Mouse (Mus musculus) adrenal gland, adult (tissue): ENCODE measurements around the gene Atp6v0a4.
A peak's percentile ranks its signal among the peaks of the same experiment; 100 is the strongest.

Experiments
- DNase-seq, 2 experiments: peaks; one replicate each; pipeline ENCODE4 v3.0.0; 2022 to 2023; ENCODE audit warnings: low spot score in 1 of 2; ENCODE audit not compliant: inconsistent age in 2 of 2

Atp6v0a4 gene

GRCm38 (mm10) chr6:38124207-38124835 is at the start of gene Atp6v0a4:
TSS of gene Atp6v0a4 (minus strand) at chr6:38124586.
- peak in 1 of 2 experiments; percentile 22 for DNase-seq

DNA sequence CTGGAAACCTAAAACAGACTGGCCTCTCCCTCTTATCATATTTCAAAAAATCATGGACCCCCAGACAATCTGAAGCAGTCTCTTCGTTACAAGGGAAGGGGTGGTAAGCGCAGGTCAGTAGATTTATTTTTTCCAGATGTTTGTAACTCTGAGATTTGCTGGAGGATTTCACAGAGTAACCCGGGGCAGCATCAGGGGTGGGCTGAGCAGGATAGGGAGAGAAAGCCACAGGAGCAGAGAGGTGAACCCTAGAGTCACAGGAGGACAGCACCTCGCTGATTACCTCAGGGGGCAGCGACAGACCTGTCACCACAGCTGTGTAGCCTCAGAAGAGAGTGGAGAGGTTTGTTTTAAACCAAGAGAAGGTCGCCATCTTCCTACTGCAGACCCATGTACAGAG is 41.0 kb upstream of the Atp6v0a4 start:
- DNase-seq, result no peak

DNA sequence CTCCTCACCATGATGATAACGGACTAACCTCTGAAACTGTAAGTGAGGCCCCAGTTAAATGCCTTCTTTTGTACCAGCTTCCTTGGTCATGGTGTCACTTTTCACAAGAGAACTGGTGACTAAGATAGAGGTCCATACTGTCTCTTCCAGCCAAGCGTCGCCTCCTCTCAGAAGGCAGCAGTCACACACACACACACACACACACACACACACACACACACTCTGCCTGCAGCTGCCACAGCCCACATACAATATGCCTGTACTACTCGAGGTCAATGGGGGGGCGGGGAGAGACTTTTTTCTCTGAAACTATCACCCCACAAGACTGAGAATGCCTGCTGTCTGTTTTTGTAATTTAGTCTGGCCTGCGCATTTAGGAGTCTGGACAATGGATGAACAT is 40.3 kb upstream of the Atp6v0a4 start:
- no peak for DNase-seq

- no peak for DNase-seq
Measured at GRCm38 (mm10) chr6:38162825-38163504, 38.6 kb upstream of the Atp6v0a4 start.

DNA sequence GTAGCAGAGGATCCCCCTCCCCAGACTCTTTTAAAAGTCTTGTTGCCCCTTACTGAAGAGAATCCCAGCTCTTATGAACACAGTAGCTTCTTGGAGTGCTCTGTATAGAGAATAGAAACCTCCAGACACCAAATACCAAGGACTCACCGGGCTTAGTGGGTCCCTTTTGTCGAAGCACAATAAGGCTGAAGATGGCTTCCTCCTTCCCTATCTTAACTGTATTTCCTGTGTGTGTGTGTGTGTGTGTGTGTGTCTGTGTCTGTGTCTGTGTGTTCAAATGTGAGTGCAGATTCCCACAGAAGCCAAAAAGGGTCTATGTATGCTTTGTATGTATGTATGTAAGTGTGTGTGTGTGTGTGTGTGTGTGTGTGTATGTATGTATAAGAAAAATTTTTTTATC is 36.2 kb upstream of the Atp6v0a4 start:
- no peak for DNase-seq

- peak; percentile 69 to 95 for DNase-seq
Measured at GRCm38 (mm10) chr6:38160102-38160501, 35.7 kb upstream of the Atp6v0a4 start.

GRCm38 (mm10) chr6:38159576-38159975 is 35.2 kb upstream of the Atp6v0a4 start:
- no peak for DNase-seq

DNA sequence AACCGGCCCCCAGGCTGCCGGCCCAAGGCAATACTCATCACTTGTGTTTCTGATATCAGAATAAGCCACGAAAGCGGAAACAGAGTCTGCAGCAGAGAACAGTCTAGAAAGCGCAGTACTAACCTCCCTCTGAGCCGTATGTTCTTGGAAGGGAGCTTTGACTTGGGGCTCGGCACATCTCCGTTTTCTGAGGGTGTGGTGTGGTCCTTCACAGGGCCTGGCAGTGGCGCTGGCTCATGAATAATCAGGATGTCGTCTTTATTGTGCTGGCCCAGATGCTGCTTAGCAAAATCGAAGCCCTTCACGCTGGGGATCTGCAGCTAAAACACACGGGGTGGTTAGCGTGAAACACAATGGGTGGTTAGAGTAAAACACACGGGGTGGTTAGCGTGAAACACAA is 33.5 kb upstream of the Atp6v0a4 start:
- no peak for DNase-seq

DNA sequence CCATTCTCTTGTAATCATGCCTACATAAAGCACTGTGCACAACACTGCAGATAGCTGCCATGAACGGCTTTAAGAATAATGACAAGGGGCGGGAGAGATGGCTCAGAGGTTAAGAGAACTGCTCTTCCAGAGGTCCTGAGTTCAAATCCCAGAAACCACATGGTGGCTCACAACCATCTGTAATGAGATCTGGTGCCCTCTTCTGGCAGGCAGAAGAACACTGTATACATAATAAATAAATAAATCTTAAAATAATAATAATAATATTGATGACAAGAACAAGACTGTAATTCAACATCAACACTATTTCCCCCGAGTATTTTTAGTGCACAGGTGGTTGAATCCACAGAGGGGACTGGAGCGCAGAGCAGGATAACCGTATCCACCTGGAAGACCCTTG is 31.8 kb upstream of the Atp6v0a4 start:
- DNase-seq, result no peak

GRCm38 (mm10) chr6:38152305-38152704 is 27.9 kb upstream of the Atp6v0a4 start:
- no peak for DNase-seq

- DNase-seq, result no peak
Measured at GRCm38 (mm10) chr6:38149483-38149882, 25.1 kb upstream of the Atp6v0a4 start.

- no peak for DNase-seq
Measured at GRCm38 (mm10) chr6:38148626-38149025, 24.2 kb upstream of the Atp6v0a4 start.

- DNase-seq, result no peak
Measured at GRCm38 (mm10) chr6:38147301-38147700, 22.9 kb upstream of the Atp6v0a4 start.

GRCm38 (mm10) chr6:38145463-38146065 is 21.2 kb upstream of the Atp6v0a4 start:
- DNase-seq, result no peak

- peak; percentile 40 to 79 for DNase-seq
Measured at GRCm38 (mm10) chr6:38144161-38144998, 20.0 kb upstream of the Atp6v0a4 start.

GRCm38 (mm10) chr6:38140402-38140801 is 16.0 kb upstream of the Atp6v0a4 start:
- DNase-seq, result no peak

GRCm38 (mm10) chr6:38139086-38139485 is 14.7 kb upstream of the Atp6v0a4 start:
- no peak for DNase-seq

- DNase-seq, result peak; percentile 43 to 68
Measured at GRCm38 (mm10) chr6:38134806-38135559, 10.6 kb upstream of the Atp6v0a4 start.

DNA sequence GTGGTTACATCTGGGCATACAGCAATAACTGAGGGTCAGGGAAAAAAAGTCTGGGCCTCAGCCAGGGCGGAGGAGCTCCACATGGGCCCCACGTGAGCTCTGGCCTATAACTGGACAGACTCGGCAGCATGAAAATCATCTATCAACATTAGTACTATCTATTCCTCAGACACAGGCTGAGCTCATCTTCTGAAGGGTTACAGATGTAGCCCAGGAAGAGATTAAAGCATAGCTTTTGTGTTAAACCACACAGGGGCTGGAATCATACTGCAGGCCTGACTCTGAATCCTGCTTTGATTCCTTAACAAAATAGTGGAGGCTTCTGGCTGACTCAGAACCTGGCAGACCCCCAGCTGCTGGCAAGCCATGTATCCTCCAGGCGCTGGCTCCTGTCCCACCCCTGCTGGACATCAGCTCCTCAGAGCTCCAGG is 7.4 kb upstream of the Atp6v0a4 start:
- peak; percentile 74 to 89 for DNase-seq

- DNase-seq, result no peak
Measured at GRCm38 (mm10) chr6:38129883-38130282, 5.5 kb upstream of the Atp6v0a4 start.

DNA sequence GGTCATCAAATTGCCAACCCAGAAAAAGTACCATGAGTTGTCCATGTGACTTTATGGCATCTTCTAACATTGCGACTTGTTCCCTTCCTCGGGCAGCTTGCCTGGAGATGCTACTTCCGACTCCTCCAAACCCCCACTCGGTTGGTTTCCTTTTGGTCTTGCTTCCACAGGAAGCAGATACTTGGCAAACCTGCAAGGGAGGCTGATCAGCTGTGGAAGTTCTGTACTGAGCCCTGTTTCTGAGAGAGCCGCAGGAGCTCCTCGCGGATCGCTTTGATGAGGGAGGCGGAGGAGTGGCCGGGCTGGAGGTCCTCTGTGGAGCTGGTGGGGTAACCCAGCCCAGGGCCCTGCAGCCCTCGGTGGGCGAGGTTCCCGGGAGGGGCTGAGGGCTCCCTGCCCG is 3.7 kb upstream of the Atp6v0a4 start:
- DNase-seq, result no peak
